Comparison of ENCODE assay signal across 15 mouse cellular contexts in the genomic region with DNA sequence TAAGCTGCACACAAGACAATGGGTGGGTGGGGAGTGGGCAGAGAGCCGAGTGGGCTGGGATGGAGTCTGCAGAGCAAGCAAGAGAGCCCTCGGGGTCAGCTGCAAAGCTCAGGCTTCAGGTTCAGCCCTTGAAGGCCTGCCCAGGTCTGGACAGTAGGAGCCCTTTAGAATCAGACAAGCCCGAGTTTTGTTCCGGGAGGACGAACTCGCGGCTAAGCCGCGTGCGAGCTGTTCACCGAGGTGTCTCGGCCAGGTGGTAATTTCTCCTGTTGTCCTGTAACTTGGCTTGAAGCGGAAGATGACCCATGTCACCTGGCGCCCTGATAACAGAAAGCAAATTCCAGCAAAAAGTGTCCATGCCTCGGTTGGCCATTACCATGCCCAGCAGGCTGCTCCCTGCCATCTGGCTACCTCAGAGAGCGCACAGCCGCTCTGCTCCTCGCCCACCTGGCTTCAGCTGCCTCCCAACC.
DNase-seq lines count a peak whose midpoint lies in the region; ATAC-seq lines count a peak whose summit lies in the region.
"Had no signal": no experiment of that assay in that cellular context is flagged by ENCODE, and none has a peak within 500 bp of the region (broad histone marks: within the 10 kb centered on the region; RNA-seq: fewer than 3 reads in every experiment).

No protein-coding gene starts in this region.

- H3K27me3 ChIP-seq in kidney, embryonic 16.5 days (ENCODE audit: insufficient read depth, low read length) = no peaks in the 10 kb centered on the region
- H3K27me3 ChIP-seq: forebrain, embryonic 15.5 days; limb, embryonic 13.5 days; neural tube, embryonic 13.5 days; Patski had no signal

- no peak overlapping the region for H3K27ac ChIP-seq in kidney, embryonic 16.5 days (ENCODE audit: low read length)
- H3K27ac ChIP-seq: forebrain, embryonic 15.5 days; limb, embryonic 13.5 days; macrophage; neural tube, embryonic 13.5 days had no signal

- 0 out of 2 replicates have a peak, but pooled peaks have one; percentile 54 for ATAC-seq in kidney, embryonic 16.5 days (ENCODE audit: low FRiP score, low TSS enrichment)
- ATAC-seq in activated CD4-positive, CD25-positive, alpha-beta regulatory T cell, adult 4 months = no peak
- ATAC-seq: forebrain, embryonic 15.5 days; liver, postnatal 0 days; Patski had no signal

- no peaks in the 10 kb centered on the region for H3K36me3 ChIP-seq in kidney, embryonic 16.5 days (ENCODE audit: insufficient read depth, low read length)
- H3K36me3 ChIP-seq: forebrain, embryonic 15.5 days; limb, embryonic 13.5 days; neural tube, embryonic 13.5 days had no signal

- WGBS in kidney, embryonic 16.5 days = 79% methylated on average over 18 of the region's 18 CpGs

- no peak overlapping the region for H3K9ac ChIP-seq in kidney, embryonic 16.5 days (replicated peaks; ENCODE audit: low read length)
- H3K9ac ChIP-seq: forebrain, embryonic 15.5 days; limb, embryonic 13.5 days; liver, postnatal 0 days; neural tube, embryonic 13.5 days had no signal

- no peaks in the 10 kb centered on the region for H3K9me3 ChIP-seq in kidney, embryonic 16.5 days (ENCODE audit: low read length)
- H3K9me3 ChIP-seq: forebrain, embryonic 15.5 days; limb, embryonic 13.5 days; neural tube, embryonic 13.5 days had no signal

- DNase-seq in gastrocnemius, postnatal 25 days = peak; percentile 34
- DNase-seq in gastrocnemius, postnatal 36 days = no peak
- DNase-seq in kidney, postnatal 14 days = no peak
- peak; percentile 99 for DNase-seq in cerebellum, adult 11-12 months
- peak; percentile 8 to 42 for DNase-seq in heart, adult 9 months (ENCODE audit: low spot score in 2 of 2)
- DNase-seq in layer of hippocampus, postnatal 25 days (ENCODE audit: extremely low spot score in 1 of 2, low spot score in 1 of 2) = no peak
- DNase-seq: kidney, adult 8-10 months; liver, postnatal 0 days had no signal

- H3K4me2 ChIP-seq in kidney, embryonic 16.5 days (replicated peaks; ENCODE audit: low read depth, low read length) = no peak overlapping the region
- H3K4me2 ChIP-seq: forebrain, embryonic 15.5 days; limb, embryonic 13.5 days; neural tube, embryonic 13.5 days had no signal

- intact Hi-C loops in gastrocnemius, postnatal 36 days (cut with DNase I) = no loop called here

- H3K4me3 ChIP-seq in kidney, embryonic 16.5 days (ENCODE audit: low read length) = no peak overlapping the region
- H3K4me3 ChIP-seq: forebrain, embryonic 15.5 days; limb, embryonic 13.5 days; neural tube, embryonic 13.5 days had no signal

- H3K4me1 ChIP-seq in kidney, embryonic 16.5 days (ENCODE audit: insufficient read depth, low read length) = no peaks in the 10 kb centered on the region
- H3K4me1 ChIP-seq: limb, embryonic 13.5 days had no signal

Comparison
In these comparisons a context has a peak if more than half of its experiments do, and no peak if none do; other contexts are left out.
1. DNase-seq: peak in gastrocnemius, postnatal 25 days (single experiment), cerebellum, adult 11-12 months (single experiment) and heart, adult 9 months (2 of 2); none in gastrocnemius, postnatal 36 days (0 of 2), kidney, postnatal 14 days (single experiment) and layer of hippocampus, postnatal 25 days (0 of 2).